In genomic region chr2:84793871-84794270, GRCm38 (mm10) we compare ENCODE assay signal across 27 mouse cellular contexts. TPM values are rescaled to one million over a fixed set of nuclear protein-coding genes. Genes with fewer than 3 reads are reported as not detected.
DNase-seq lines count a peak whose midpoint lies in the region; ATAC-seq and TF ChIP-seq lines count a peak whose summit lies in the region.
"Had no signal": no experiment of that assay in that cellular context is flagged by ENCODE, and none has a peak within 500 bp of the region (broad histone marks: within the 10 kb centered on the region; RNA-seq: fewer than 3 reads in every experiment).

No protein-coding gene starts in this region.

- peak overlapping the region; percentile 41; the same call in 1 of the 2 replicates for H3K4me2 ChIP-seq in liver, embryonic 14.5 days (ENCODE audit: low read depth)
- H3K4me2 ChIP-seq: embryonic facial prominence, embryonic 15.5 days; hindbrain, embryonic 12.5 days had no signal

- H3K27me3 ChIP-seq in liver, embryonic 14.5 days (ENCODE audit: control insufficient read depth, insufficient read depth, low read length) = peaks cover 2% of the 10 kb centered on the region; the same call in 1 of the 2 replicates
- no peaks in the 10 kb centered on the region for H3K27me3 ChIP-seq in splenic B cell, adult 2 months (ENCODE audit: control insufficient read depth, insufficient read depth, low read length, poor library complexity, severe bottlenecking)
- H3K27me3 ChIP-seq: embryonic facial prominence, embryonic 15.5 days; hindbrain, embryonic 12.5 days; Patski had no signal

- TF ChIP-seq EP300 in liver, embryonic 14.5 days (IDR thresholded peaks at IDR 0.05; ENCODE audit: low read depth) = no peak

- TF ChIP-seq CTCF in liver, embryonic 14.5 days (IDR thresholded peaks at IDR 0.05; ENCODE audit: low read depth) = no peak

- H3K36me3 ChIP-seq in liver, embryonic 14.5 days (replicated peaks; ENCODE audit: control insufficient read depth, insufficient read depth, low read depth) = no peaks in the 10 kb centered on the region
- no peaks in the 10 kb centered on the region for H3K36me3 ChIP-seq in splenic B cell, adult 2 months (ENCODE audit: control insufficient read depth, insufficient read depth, low read length, poor library complexity, severe bottlenecking)
- H3K36me3 ChIP-seq: embryonic facial prominence, embryonic 15.5 days; forebrain, embryonic 10.5 days; hindbrain, embryonic 12.5 days had no signal

- no peak for ATAC-seq in liver, embryonic 14.5 days (ENCODE audit: insufficient read depth)
- ATAC-seq: activated CD4-positive, CD25-positive, alpha-beta regulatory T cell, adult 4 months; forebrain, embryonic 14.5 days; hindbrain, embryonic 16.5 days; Patski had no signal

- WGBS in liver, embryonic 14.5 days (ENCODE audit: insufficient replicate concordance) = 50% methylated on average over 3 of the region's 3 CpGs

- peaks cover 23 to 26% of the 10 kb centered on the region in 2 experiments for H3K4me1 ChIP-seq in liver, embryonic 14.5 days (replicated peaks; ENCODE audit: control insufficient read depth in 2 of 2, insufficient read depth in 2 of 2, low read length in 1 of 2)
- H3K4me1 ChIP-seq: embryonic facial prominence, embryonic 15.5 days; hindbrain, embryonic 12.5 days had no signal

- no peaks in the 10 kb centered on the region for H3K9me3 ChIP-seq in liver, embryonic 14.5 days (ENCODE audit: control insufficient read depth, low read length)
- H3K9me3 ChIP-seq: embryonic facial prominence, embryonic 15.5 days had no signal

- H3K9ac ChIP-seq in liver, embryonic 14.5 days (replicated peaks) = no peak overlapping the region
- H3K9ac ChIP-seq: embryonic facial prominence, embryonic 15.5 days; hindbrain, embryonic 12.5 days had no signal

- peak overlapping the region; percentile 70 for H3K27ac ChIP-seq in liver, embryonic 14.5 days
- H3K27ac ChIP-seq: embryonic facial prominence, embryonic 15.5 days; forebrain, embryonic 10.5 days; heart, embryonic 10.5 days; hindbrain, embryonic 12.5 days had no signal

- DNase-seq in 3T3-L1 (ENCODE audit: low read depth, low spot score) (peak; percentile 53), A20 (ENCODE audit: low read depth, low spot score) (peak; percentile 56)
- no peak for DNase-seq in liver, embryonic 14.5 days (ENCODE audit: low read depth in 3 of 3, low spot score in 3 of 3)
- DNase-seq in splenic B cell, adult 2 months (ENCODE audit: low read depth, low spot score) = peak; percentile 19
- DNase-seq in kidney, adult 11 months = no peak
- DNase-seq in adrenal gland, adult 2 months = no peak
- DNase-seq: adrenal gland, postnatal 25 days; cerebellum, adult 11 months; cerebellum, adult 8-10 months; cerebellum, postnatal 14 days; embryo, embryonic 11 days; gastrocnemius, postnatal 36 days; heart, adult 18-20 months; heart, postnatal 10 days; heart, postnatal 4 days had no signal

- no peak overlapping the region for H3K4me3 ChIP-seq in liver, embryonic 14.5 days (ENCODE audit: insufficient read depth in 1 of 2, low read depth in 2 of 2, low read length in 2 of 2)
- H3K4me3 ChIP-seq: embryonic facial prominence, embryonic 15.5 days; erythroblast, embryonic 14.5 days; forebrain, embryonic 10.5 days; heart, embryonic 10.5 days; hindbrain, embryonic 12.5 days had no signal

RNA-seq across cellular contexts. Expression of gene Ube2l6, which starts 4.8 kb away (rescaled TPM):
- 243 and 304 TPM in 2 replicates for polyA plus RNA-seq in liver, embryonic 14.5 days (2012; rRNA removed)
- polyA plus RNA-seq in liver, embryonic 14.5 days (2014; fragmentation: Nextera tagmentation; extraction: Ambion mirVana) = 469 and 479 TPM in 2 replicates
- 10 to 100 TPM; 15.7 to 18.8 TPM for total RNA-seq in adrenal gland, adult 2 months (2021)
- 13.8 and 15.1 TPM in 2 replicates for polyA plus RNA-seq in adrenal gland, adult 2 months (2012; rRNA removed)

RNA-seq across cellular contexts. Expression of gene Serping1, which starts 18.6 kb away (rescaled TPM):
- polyA plus RNA-seq in liver, embryonic 14.5 days (2012; rRNA removed) = 32.4 and 35.4 TPM in 2 replicates
- polyA plus RNA-seq in liver, embryonic 14.5 days (2014; fragmentation: Nextera tagmentation; extraction: Ambion mirVana) = 45.4 and 61.5 TPM in 2 replicates
- total RNA-seq in adrenal gland, adult 2 months (2021) = 100 to 1,000 TPM in 1 of 2 experiments, 10 to 100 TPM in 1; 91.2 to 127 TPM
- polyA plus RNA-seq in adrenal gland, adult 2 months (2012; rRNA removed) = 129 and 154 TPM in 2 replicates
- total RNA-seq: common myeloid progenitor, adult 5-6 weeks; MEL had no signal
- polyA plus RNA-seq: activated CD4-positive, CD25-positive, alpha-beta regulatory T cell, adult 4 months; erythroblast, embryonic 14.5 days had no signal

RNA-seq across cellular contexts. Expression of gene Smtnl1, which starts 28.6 kb away (rescaled TPM):
- polyA plus RNA-seq in liver, embryonic 14.5 days (2012; rRNA removed) = 0.09 and 0.38 TPM in 2 replicates
- polyA plus RNA-seq in liver, embryonic 14.5 days (2014; fragmentation: Nextera tagmentation; extraction: Ambion mirVana) = 0.23 and 0.25 TPM in 2 replicates
- total RNA-seq in adrenal gland, adult 2 months (2021) = not detected
- polyA plus RNA-seq in adrenal gland, adult 2 months (2012; rRNA removed) = not detected in 2 replicates
- total RNA-seq: adrenal gland, postnatal 25 days; common myeloid progenitor, adult 5-6 weeks; heart, adult 18-20 months; MEL had no signal
- polyA plus RNA-seq: activated CD4-positive, CD25-positive, alpha-beta regulatory T cell, adult 4 months; brain, embryonic 14.5 days; forebrain, embryonic 10.5 days; forebrain, embryonic 14.5 days; hindbrain, embryonic 12.5 days; hindbrain, embryonic 16.5 days; Patski had no signal

RNA-seq across cellular contexts. Expression of gene Timm10, which starts 32.9 kb away (rescaled TPM):
- polyA plus RNA-seq in liver, embryonic 14.5 days (2012; rRNA removed) = 39.8 and 46.6 TPM in 2 replicates
- 40.6 and 41.5 TPM in 2 replicates for polyA plus RNA-seq in liver, embryonic 14.5 days (2014; fragmentation: Nextera tagmentation; extraction: Ambion mirVana)
- total RNA-seq in adrenal gland, adult 2 months (2021) = 10 to 100 TPM; 38.5 to 59.6 TPM
- 17.0 and 19.2 TPM in 2 replicates for polyA plus RNA-seq in adrenal gland, adult 2 months (2012; rRNA removed)

RNA-seq across cellular contexts. Expression of gene Slc43a1, which starts 44.8 kb away (rescaled TPM):
- polyA plus RNA-seq in liver, embryonic 14.5 days (2012; rRNA removed) = 144 and 151 TPM in 2 replicates
- polyA plus RNA-seq in liver, embryonic 14.5 days (2014; fragmentation: Nextera tagmentation; extraction: Ambion mirVana) = 174 and 198 TPM in 2 replicates
- 10 to 100 TPM in 1 of 2 experiments, 1 to 10 TPM in 1; 4.4 to 12.7 TPM for total RNA-seq in adrenal gland, adult 2 months (2021)
- polyA plus RNA-seq in adrenal gland, adult 2 months (2012; rRNA removed) = 10.1 and 14.3 TPM in 2 replicates

Comparison
In these comparisons a context has a peak if more than half of its experiments do, and no peak if none do; other contexts are left out.
1. DNase-seq: peak in 3T3-L1 (single experiment), A20 (single experiment) and splenic B cell, adult 2 months (single experiment); none in liver, embryonic 14.5 days (0 of 3), kidney, adult 11 months (single experiment) and adrenal gland, adult 2 months (single experiment).
2. RNA of gene Ube2l6, which starts 4.8 kb away (polyA plus RNA-seq): 243 to 479 TPM in liver, embryonic 14.5 days; 13.8 to 15.1 TPM in adrenal gland, adult 2 months; every median in the first group is over 10 times any median in the second.